8 mouse cellular contexts compared by ENCODE assay signal in genomic region chr9:70842300-70842941, GRCm38 (mm10).
DNase-seq lines count a peak whose midpoint lies in the region; ATAC-seq lines count a peak whose summit lies in the region.

No protein-coding gene starts in this region.

- no peak for ATAC-seq in embryonic facial prominence, embryonic 15.5 days (ENCODE audit: insufficient number of reproducible peaks, low FRiP score, low TSS enrichment, low read depth)

- H3K4me2 ChIP-seq in embryonic facial prominence, embryonic 15.5 days (replicated peaks) = no peak overlapping the region

- H3K27me3 ChIP-seq in embryonic facial prominence, embryonic 15.5 days = no peaks in the 10 kb centered on the region
- H3K27me3 ChIP-seq in megakaryocyte, embryonic 14.5 days (replicated peaks) = no peaks in the 10 kb centered on the region

- H3K36me3 ChIP-seq in embryonic facial prominence, embryonic 15.5 days = no peaks in the 10 kb centered on the region
- peaks cover 12% of the 10 kb centered on the region for H3K36me3 ChIP-seq in megakaryocyte, embryonic 14.5 days (replicated peaks; ENCODE audit: low read length)

- H3K4me3 ChIP-seq in embryonic facial prominence, embryonic 15.5 days (replicated peaks) = no peak overlapping the region
- H3K4me3 ChIP-seq in megakaryocyte, embryonic 14.5 days (replicated peaks) = peak overlapping the region; percentile 81

- H3K9me3 ChIP-seq in embryonic facial prominence, embryonic 15.5 days (replicated peaks) = no peaks in the 10 kb centered on the region
- H3K9me3 ChIP-seq in megakaryocyte, embryonic 14.5 days = no peaks in the 10 kb centered on the region

- 67% methylated on average over 5 of the region's 6 CpGs for WGBS in embryonic facial prominence, embryonic 15.5 days

- H3K4me1 ChIP-seq in embryonic facial prominence, embryonic 15.5 days = peaks cover 15% of the 10 kb centered on the region
- H3K4me1 ChIP-seq in megakaryocyte, embryonic 14.5 days = peaks cover 93% of the 10 kb centered on the region

- peak overlapping the region; percentile 66; the same call in 1 of the 2 replicates for H3K27ac ChIP-seq in embryonic facial prominence, embryonic 15.5 days (replicated peaks)

- peak; percentile 37 to 50 for DNase-seq in heart, adult 18-20 months
- no peak for DNase-seq in heart, postnatal 25 days (ENCODE audit: low spot score)
- DNase-seq in liver = peak; percentile 45
- DNase-seq in cerebellum, adult 9-10 months = no peak
- DNase-seq in cerebellum, postnatal 14 days = no peak
- DNase-seq in gastrocnemius, adult 8-10 months (ENCODE audit: low spot score in 2 of 2) = no peak

- H3K9ac ChIP-seq in embryonic facial prominence, embryonic 15.5 days = no peak overlapping the region

- intact Hi-C loops in heart, postnatal 25 days (cut with DNase I) = loop anchor here (5.0 to 10.0 kb wide), 2 partner anchors 85 to 232 kb away; no protein-coding TSS in a partner anchor

Comparison
In these comparisons a context has a peak if more than half of its experiments do, and no peak if none do; other contexts are left out.
1. DNase-seq: peak in heart, adult 18-20 months (2 of 2) and liver (single experiment); none in heart, postnatal 25 days (single experiment), cerebellum, adult 9-10 months (single experiment), cerebellum, postnatal 14 days (0 of 2) and gastrocnemius, adult 8-10 months (0 of 2).